Mouse (Mus musculus) bone marrow, adult 2 months (tissue): ENCODE results near the gene Trpv2.

Source experiments
- CTCF ChIP-seq: fragments of 200-500 bp; IDR thresholded peaks from 2 replicates; pipeline ENCODE4 v1.5.1; 2011; ENCODE audit warnings: low read length, control low read depth; ENCODE audit not compliant: control insufficient read depth, insufficient read depth
- POLR2A ChIP-seq: fragments of 200-500 bp; IDR thresholded peaks from 2 replicates; pipeline ENCODE4 v1.6.1; 2011; ENCODE audit warnings: low read depth, mild to moderate bottlenecking, control low read depth, low read length, borderline replicate concordance; ENCODE audit not compliant: control insufficient read depth

DNA sequence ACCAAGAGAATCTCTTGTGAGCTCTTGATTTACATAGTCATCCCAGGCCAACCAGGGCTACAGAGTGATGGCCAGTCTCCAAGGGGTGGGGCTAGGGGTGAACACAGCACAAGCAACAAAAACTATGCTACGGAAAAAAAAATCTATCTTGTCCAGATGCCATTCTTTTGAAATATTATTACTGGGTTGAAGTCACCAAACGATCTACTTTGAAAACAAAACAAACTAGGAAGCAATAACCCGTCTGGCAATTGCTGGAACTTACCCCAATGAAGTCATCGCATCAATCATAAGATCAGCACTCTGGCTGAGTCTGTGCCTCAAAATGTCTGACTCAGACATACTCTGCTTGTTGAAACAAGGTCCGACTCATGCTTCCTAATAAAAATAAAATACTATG, 24.5 kb upstream of the Trpv2 start:
- TF ChIP-seq POLR2A (no peak), CTCF (no peak)
